Mouse (Mus musculus) kidney, postnatal 36 days (tissue): ENCODE measurements at regions not wholly inside any gene's neighbourhood (a gene's known extent, or its start where the extent isn't known, plus 50 kb on each side); places are given as distances from the start of the nearest gene placed in this dataset.

ENCODE experiments used
- DNase-seq, 2 experiments: peaks; one replicate each; pipeline ENCODE4 v3.0.0; 2021 to 2022; ENCODE audit warnings: mixed read lengths in 2 of 2

- DNase-seq = no peak
These were observed 343.7 kb upstream of the Pou3f3 start for GRCm38 (mm10) chr1:42351884-42352283.

DNA sequence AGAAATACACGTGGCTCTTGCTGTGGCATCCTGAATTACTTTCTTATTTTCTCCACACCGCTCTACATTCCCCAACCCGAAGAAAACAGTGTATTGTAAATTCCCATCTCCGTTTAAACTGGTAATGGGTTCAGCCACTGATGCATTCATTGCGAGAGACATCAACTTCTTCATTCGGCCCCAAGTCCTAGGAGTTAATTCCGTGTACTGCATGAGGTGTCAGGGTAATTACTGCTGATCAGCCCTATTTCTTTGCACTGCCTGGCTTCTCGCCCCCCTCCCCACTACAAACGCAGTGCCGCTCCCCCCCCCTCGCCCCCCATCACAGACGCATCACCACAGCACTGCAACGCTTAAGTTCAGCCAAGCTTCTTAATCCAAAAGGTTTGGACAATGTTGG, 343.2 kb upstream of the Pou3f3 start:
- no peak for DNase-seq

GRCm38 (mm10) chr1:42353096-42353495, 342.5 kb upstream of the Pou3f3 start:
- DNase-seq = no peak

DNA sequence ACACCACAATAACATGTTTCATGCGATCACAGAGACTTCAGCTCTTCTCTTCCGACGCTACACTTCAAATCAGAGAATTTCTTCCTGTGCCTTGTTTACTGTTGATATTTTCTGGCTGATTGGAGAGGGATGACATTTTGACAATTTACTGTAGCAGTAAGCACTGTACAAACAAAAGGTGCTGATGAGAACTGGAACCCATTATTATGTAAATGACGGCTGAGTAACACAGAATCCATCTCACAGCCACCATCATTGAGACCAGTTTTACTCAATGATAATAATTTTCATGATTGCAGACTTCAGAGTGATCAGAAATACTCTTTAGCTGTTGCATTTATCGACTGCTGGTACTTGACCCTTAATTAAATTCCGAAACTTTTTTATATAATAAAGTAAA, 341.5 kb upstream of the Pou3f3 start:
- no peak for DNase-seq

DNA sequence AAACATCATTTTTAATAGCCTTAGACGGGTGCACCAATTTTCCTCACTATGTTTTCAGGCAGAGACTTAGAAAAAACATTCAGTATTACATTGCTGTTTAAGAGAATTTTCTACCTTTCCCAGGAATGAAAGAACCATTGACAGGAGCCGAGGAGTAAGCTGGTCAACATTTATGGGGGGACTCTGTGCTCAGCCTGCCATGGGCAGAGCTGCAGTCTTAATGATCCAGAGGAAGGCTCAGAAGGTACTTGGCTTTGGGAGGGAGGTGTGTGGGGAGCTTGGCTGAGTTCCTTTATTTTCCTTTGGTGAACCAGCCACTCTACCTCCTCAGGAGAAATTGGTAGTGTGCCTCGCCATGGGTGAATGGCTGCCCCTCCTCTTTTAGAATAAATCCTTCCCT, 333.1 kb upstream of the Pou3f3 start:
- no peak for DNase-seq

GRCm38 (mm10) chr1:42365648-42366324, 329.8 kb upstream of the Pou3f3 start:
- DNase-seq = no peak

- no peak for DNase-seq
These were observed 307.5 kb upstream of the Pou3f3 start for GRCm38 (mm10) chr1:42387919-42388684.

- no peak for DNase-seq
These were observed 306.8 kb upstream of the Pou3f3 start for GRCm38 (mm10) chr1:42388740-42389139.

- no peak for DNase-seq
These were observed 299.8 kb upstream of the Pou3f3 start for GRCm38 (mm10) chr1:42395651-42396260.

DNA sequence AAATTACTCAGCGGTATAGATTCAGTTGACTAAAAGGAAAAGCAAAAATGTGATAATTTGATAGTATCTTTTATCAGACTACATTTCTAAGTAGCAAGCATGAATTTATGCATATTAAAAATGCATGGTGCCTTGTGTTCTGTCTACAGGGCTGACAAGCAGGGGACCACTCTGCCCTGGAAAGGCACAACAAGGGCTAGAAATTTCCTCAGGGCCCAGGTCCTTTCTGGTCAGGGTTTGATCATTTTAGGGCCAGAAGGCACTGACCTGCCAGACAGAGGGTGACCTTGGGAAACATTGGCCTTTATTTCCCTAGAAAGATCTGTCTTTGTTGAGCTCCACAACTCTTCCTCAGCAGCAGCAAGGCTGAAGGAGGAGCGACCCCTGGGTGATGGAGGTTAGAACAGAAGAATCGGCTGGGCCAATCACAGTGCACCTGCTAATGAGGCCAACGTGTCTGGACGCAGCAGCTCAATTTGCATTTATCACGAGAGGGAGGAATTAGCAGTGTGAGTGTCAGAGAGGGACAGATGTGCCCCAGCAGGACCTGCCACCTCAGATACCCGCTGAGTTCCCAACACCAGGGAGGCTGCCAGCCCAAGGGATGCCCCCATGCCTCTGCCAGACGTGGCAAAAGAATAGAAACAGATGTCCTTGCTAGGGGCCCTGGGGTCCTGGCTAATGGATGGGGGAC, 297.0 kb upstream of the Pou3f3 start:
- no peak for DNase-seq

DNA sequence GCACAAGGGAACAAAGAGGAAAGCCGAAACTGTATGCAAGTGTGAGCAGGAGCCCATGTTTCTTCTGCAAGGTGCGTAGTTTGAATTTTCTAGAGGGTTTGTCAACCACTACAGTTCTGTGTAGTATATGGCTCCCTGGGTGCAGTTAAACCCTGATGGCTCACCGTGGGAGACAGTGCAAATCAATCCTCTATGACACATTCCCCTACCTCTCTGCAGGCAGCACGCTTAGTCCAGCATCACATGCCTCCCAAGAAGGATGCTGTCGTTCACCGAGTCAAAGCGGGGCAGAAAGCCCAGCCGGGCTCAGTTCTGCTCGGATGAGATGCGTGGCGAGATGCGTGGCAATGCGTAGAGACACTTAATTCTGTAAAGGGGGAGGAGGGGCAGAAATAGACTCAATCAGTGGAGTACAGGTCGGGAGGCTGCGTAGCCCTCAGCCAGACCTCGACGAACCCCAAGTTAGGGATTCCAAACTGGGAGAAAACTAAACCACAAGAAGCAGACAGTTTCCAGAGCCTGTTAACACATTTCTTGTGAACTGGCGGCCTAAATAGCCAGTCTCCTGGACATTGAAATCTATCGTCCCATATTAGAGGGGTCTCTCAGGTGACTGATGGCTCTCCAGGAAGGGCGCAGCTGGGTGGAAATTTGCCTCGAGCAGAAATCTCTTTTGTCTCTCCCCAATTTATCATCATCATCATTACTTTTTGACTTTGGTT, 279.6 kb upstream of the Pou3f3 start:
- no peak for DNase-seq

GRCm38 (mm10) chr1:42416539-42417218, 278.9 kb upstream of the Pou3f3 start:
- DNase-seq = no peak

GRCm38 (mm10) chr1:42417815-42418214, 277.8 kb upstream of the Pou3f3 start:
- DNase-seq = no peak

DNA sequence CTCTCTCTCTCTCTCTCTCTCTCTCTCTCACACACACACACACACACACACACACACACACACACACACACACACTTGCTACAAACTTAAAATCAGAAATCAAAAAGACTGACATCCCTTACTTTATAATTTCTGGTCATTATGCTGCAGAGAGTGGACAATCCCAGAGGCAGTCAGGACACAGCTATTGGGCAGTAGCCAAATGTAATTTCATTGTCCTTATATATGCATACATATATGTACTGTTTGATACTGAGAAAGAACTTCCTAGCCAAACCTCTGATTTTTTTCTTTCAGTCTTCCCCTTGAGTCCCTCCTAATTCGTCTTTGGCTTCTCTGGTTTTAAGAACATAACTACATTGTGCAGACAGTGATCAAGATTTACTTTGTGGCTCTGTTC, 277.3 kb upstream of the Pou3f3 start:
- DNase-seq = no peak

DNA sequence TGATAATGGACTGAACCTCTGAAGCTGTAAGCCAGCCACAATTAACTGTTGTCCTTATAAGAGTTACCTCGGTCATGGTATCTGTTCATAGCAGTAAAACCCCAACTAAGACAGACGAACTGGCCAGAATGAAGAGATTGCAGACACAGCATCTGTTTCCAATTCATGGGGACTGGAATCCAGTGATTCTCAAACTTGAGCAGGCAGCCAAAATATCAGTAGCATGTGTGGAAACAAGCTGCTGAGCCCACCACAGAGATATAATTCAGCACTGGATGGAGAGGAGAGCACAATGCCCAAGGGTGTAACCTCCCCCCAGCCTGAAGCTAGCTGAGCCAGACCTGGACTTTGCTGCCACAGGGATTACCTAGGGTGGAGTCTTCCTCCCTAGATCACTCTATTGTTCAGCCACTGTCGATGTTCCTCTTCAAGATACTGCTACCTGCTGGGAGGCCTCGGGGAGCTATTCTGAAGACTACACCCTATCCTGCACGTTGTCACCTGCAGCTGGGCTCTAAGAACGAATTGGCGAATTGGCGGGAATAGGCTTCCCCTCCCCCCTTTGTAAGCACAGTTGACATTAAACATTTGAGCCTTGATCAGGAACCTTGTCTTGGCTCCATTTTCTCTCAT, 259.1 kb upstream of the Pou3f3 start:
- no peak for DNase-seq

- peak; percentile 67 to 76 for DNase-seq
These were observed 227.2 kb upstream of the Pou3f3 start for GRCm38 (mm10) chr1:42468365-42468764.

DNA sequence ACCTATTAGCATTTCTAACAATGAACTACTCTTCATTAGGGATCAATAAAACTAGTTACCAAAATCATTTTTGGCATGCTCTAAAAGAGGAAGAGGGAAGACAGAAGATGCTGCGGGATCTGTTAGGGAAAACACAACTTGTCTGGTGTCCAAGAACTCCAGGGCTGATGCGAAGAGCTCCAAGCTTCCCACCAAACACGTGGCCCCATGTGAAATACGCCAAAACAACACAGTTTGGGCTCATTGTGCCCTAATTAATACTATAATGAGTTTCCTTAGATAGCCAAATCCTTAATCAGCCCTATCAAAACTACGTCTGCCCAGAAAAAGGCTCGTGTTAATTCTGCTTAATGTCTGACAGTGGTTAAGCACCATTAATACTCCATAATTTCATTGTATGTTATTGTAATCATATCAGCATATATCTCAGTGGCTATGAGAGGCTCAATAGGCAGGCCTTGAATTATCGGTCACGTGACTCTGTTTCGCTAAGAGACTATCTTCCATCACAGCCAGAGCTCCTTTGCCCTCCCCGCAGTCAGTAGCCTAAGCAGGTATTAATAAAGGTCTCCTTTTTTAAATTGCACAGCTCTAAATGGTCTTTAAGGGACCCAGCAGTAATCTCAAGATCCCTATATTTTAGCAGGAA, 223.6 kb upstream of the Pou3f3 start:
- no peak for DNase-seq

GRCm38 (mm10) chr1:42472495-42473230, 222.9 kb upstream of the Pou3f3 start:
- peak in 1 of 2 experiments; percentile 20 for DNase-seq

DNA sequence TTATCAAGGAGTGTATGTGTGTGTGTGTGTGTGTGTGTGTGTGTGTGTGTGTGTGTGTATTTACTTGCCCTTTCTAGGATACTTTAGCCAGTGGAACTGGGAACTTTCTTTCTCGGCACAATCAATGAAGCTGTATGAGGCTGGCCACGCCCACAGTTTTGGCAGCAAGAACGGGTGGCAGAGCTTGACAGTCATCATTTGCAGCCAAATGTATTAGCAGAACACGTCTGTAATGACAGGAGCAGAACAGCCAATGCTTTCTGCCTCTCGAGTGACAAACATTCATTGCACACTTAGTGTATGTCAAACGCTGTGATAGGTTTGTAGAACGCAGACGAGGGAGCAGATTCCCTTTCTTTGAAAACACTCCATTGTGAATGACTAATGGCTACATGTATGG, 221.4 kb upstream of the Pou3f3 start:
- DNase-seq = no peak

GRCm38 (mm10) chr1:42474831-42475230, 220.7 kb upstream of the Pou3f3 start:
- no peak for DNase-seq
